Mouse (Mus musculus): ENCODE measurements around the gene Abcc10. TPM values are rescaled to one million over a fixed set of nuclear protein-coding genes. Genes with fewer than 3 reads are reported as not detected.

Gene Abcc10
- polyA plus RNA-seq (2015; fragmentation: Nextera tagmentation; extraction: Ambion mirVana), result 9.1 and 9.6 TPM in 2 replicates

DNA sequence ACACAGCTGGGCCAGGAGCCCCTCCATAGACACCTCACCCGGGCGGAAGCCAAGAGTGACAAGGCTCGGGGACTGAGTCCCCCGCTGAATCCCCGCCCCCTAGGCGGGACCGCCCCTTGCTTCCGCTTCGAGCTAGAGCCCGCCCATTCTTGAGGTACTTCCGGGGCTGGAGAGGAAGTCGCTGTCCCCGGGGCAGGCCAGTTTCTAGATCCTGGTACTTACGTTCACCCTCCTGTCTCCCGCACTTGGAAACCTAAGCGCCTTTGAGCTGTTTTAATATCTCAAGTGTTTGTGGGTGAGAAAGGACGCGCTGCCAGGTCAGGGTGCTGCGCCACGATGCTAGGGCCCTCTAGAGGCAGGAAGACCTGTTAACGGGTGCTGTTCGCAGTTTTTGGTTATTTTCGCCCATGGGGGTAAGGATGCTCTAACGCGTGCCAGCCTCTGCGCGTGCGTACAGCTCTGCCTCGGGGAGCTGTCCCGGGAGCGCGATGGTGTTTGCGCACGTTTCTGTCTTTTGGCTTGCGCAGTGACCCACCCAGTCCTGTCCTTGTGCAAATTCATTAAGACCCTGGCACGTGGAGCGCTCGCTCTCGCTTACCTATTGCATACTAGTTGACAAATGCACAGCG, at the start of gene Abcc10:
Gene Abcc10, minus strand, starts transcription at position 447 of the 629 bp plus-strand sequence.
- H3K9me3 ChIP-seq, result no peaks in the 10 kb centered on the region
- WGBS, result under 1% methylated on average over 40 of the region's 40 CpGs

DNA sequence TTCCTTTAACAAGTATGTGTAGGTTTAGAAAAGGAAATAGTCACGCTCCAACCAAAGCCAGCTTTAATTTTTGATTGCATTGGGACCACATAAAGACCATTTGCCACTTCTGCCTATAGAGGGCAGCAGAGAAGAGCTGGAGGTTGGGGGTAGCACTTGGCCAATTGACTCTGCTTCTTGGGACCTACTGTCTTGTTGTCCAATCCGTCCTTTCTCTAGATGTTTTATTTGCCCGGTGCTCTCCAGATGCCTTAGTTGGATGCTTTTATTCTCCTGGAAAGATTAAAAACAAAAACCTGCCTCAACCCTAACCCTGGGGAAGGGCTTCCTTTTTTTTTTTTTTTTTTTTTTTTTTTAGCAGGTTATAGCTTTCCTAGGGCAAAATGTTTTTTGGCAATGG, 43.6 kb upstream of the Abcc10 start:
- no peaks in the 10 kb centered on the region for H3K36me3 ChIP-seq
- H3K4me3 ChIP-seq, result no peak overlapping the region
- H3K27me3 ChIP-seq, result no peaks in the 10 kb centered on the region
- no peak overlapping the region for H3K4me2 ChIP-seq
- no peak overlapping the region for H3K27ac ChIP-seq (replicated peaks)
- no peak for ATAC-seq (ENCODE audit: low FRiP score, low read depth)
- no peaks in the 10 kb centered on the region for H3K9me3 ChIP-seq
- 80% methylated on average over 3 of the region's 3 CpGs for WGBS
- no peaks in the 10 kb centered on the region for H3K4me1 ChIP-seq (replicated peaks)
- H3K9ac ChIP-seq, result no peak overlapping the region

More for the DNA sequence above, at the start of gene Abcc10:
- ATAC-seq (ENCODE audit: low FRiP score, low read depth), result peak; percentile 99
- Histone ChIP-seq H3K36me3 (peaks cover 8% of the 10 kb centered on the region; the same call in 1 of the 2 replicates), H3K4me2 (peak within 1 kb of the TSS; percentile 82), H3K9ac (peak within 1 kb of the TSS; percentile 83), H3K4me3 (peak within 1 kb of the TSS; percentile 74), H3K27ac (replicated peaks) (peak within 1 kb of the TSS; percentile 95), H3K4me1 (replicated peaks) (peaks cover 13% of the 10 kb centered on the region), H3K27me3 (no peaks in the 10 kb centered on the region)

DNA sequence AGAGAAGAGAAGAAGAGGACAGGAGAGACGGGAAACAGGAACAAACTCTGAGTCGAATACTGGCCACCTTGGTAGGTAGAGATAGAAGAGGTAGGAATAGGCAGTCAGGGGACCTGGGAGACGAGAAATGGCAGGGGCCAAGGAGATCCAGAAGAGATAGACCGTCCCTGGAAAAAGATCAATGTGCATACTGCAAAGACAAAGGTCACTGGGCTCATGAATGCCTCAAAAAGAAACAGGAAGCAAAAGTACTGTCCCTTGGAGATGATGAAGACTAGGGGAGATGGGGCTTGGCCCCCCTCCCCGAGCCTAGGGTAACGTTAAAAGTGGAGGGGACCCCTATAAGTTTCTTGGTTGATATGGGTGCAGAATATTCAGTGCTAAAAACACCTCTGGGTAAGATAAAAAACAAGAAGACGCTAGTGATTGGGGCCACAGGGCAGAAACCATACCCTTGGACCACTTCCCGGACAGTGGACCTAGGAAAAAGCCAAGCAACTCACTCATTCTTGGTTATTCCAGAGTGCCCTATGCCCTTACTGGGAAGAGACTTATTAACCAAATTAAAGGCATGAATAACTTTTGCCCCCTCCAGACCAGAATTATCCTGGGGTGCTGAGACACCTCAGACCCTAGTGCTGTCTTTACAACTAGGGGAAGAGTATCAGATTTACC, 23.0 kb upstream of the Abcc10 start:
- no peak overlapping the region for H3K27ac ChIP-seq (replicated peaks)
- no peak overlapping the region for H3K4me3 ChIP-seq
- H3K4me1 ChIP-seq (replicated peaks), result no peaks in the 10 kb centered on the region
- H3K9me3 ChIP-seq, result no peaks in the 10 kb centered on the region
- no peak overlapping the region for H3K4me2 ChIP-seq
- no peak for ATAC-seq (ENCODE audit: low FRiP score, low read depth)
- no peak overlapping the region for H3K9ac ChIP-seq
- no peaks in the 10 kb centered on the region for H3K36me3 ChIP-seq
- WGBS, result 90% methylated on average over 8 of the region's 8 CpGs
- no peaks in the 10 kb centered on the region for H3K27me3 ChIP-seq

- Histone ChIP-seq H3K9me3 (no peaks in the 10 kb centered on the region), H3K36me3 (no peaks in the 10 kb centered on the region), H3K4me1 (replicated peaks) (no peaks in the 10 kb centered on the region), H3K4me3 (no peak overlapping the region), H3K27ac (replicated peaks) (no peak overlapping the region), H3K9ac (no peak overlapping the region), H3K4me2 (no peak overlapping the region), H3K27me3 (no peaks in the 10 kb centered on the region)
- ATAC-seq (ENCODE audit: low FRiP score, low read depth), result no peak
- WGBS, result 80% methylated on average over 7 of the region's 7 CpGs
Measured at GRCm38 (mm10) chr17:46341208-46341607, 13.1 kb upstream of the Abcc10 start.

- Histone ChIP-seq H3K9me3 (no peaks in the 10 kb centered on the region), H3K4me1 (replicated peaks) (no peaks in the 10 kb centered on the region), H3K36me3 (no peaks in the 10 kb centered on the region), H3K9ac (no peak overlapping the region), H3K27ac (replicated peaks) (no peak overlapping the region), H3K4me3 (no peak overlapping the region), H3K4me2 (no peak overlapping the region), H3K27me3 (no peaks in the 10 kb centered on the region)
- ATAC-seq (ENCODE audit: low FRiP score, low read depth), result no peak
- WGBS, result 21% methylated on average over 5 of the region's 5 CpGs
Measured at GRCm38 (mm10) chr17:46336475-46336874, 8.3 kb upstream of the Abcc10 start.

- Histone ChIP-seq H3K9ac (0 out of 2 replicates have a peak overlapping the region, but pooled peaks have one; percentile 7), H3K4me1 (replicated peaks) (peaks cover 13% of the 10 kb centered on the region), H3K4me2 (peak overlapping the region; percentile 82), H3K4me3 (peak overlapping the region; percentile 74), H3K27ac (replicated peaks) (peak overlapping the region; percentile 95), H3K9me3 (no peaks in the 10 kb centered on the region), H3K27me3 (no peaks in the 10 kb centered on the region), H3K36me3 (peaks cover under 1% of the 10 kb centered on the region; the same call in 1 of the 2 replicates)
- no peak for ATAC-seq (ENCODE audit: low FRiP score, low read depth)
- WGBS, result 73% methylated on average over 6 of the region's 6 CpGs
Measured at GRCm38 (mm10) chr17:46328723-46329122, 571 bp upstream of the Abcc10 start.

DNA sequence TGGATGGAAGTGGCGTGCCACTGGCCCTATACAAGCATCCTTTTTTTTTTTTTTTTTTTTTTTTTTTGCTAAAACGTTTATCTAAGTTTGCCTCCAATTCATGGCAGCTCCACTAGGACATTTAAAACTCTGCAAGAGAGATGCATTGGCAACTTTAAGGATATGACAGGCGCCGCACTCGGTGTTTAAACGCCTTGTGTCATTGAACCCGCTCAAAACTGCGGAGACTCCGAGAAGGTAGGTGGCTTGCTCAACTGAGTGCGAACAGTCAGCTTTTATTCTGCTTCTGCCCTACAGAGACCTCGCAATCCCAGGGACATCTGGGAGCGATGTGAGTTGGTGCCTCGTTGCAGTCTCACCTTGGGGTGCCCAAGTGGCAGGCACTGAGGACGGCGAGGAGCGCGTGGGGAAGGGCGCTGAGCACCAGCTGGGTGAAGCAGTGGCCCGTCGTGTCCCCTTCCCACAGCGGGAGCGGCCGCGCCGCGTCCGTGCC, 693 bp downstream of the Abcc10 start:
- Histone ChIP-seq H3K4me3 (peak overlapping the region; percentile 74), H3K4me2 (peak overlapping the region; percentile 82), H3K9ac (peak overlapping the region; percentile 83), H3K27ac (replicated peaks) (peak overlapping the region; percentile 95), H3K27me3 (no peaks in the 10 kb centered on the region), H3K9me3 (no peaks in the 10 kb centered on the region), H3K4me1 (replicated peaks) (peaks cover 13% of the 10 kb centered on the region), H3K36me3 (peaks cover 9% of the 10 kb centered on the region; the same call in 1 of the 2 replicates)
- WGBS, result 4% methylated on average over 27 of the region's 27 CpGs
- no peak for ATAC-seq (ENCODE audit: low FRiP score, low read depth)

GRCm38 (mm10) chr17:46322046-46322823, 5.9 kb downstream of the Abcc10 start:
- H3K4me2 ChIP-seq, result no peak overlapping the region
- no peak overlapping the region for H3K27ac ChIP-seq (replicated peaks)
- peaks cover 6% of the 10 kb centered on the region for H3K4me1 ChIP-seq (replicated peaks)
- WGBS, result 93% methylated on average over 14 of the region's 14 CpGs
- H3K4me3 ChIP-seq, result no peak overlapping the region
- no peaks in the 10 kb centered on the region for H3K9me3 ChIP-seq
- peaks cover 14% of the 10 kb centered on the region; the same call in 1 of the 2 replicates for H3K36me3 ChIP-seq
- H3K9ac ChIP-seq, result no peak overlapping the region
- no peaks in the 10 kb centered on the region for H3K27me3 ChIP-seq
- ATAC-seq (ENCODE audit: low FRiP score, low read depth), result no peak

- Histone ChIP-seq H3K4me1 (replicated peaks) (no peaks in the 10 kb centered on the region), H3K27me3 (no peaks in the 10 kb centered on the region), H3K4me2 (no peak overlapping the region), H3K4me3 (no peak overlapping the region), H3K9me3 (no peaks in the 10 kb centered on the region), H3K27ac (replicated peaks) (no peak overlapping the region), H3K36me3 (peaks cover 14% of the 10 kb centered on the region; the same call in 1 of the 2 replicates), H3K9ac (no peak overlapping the region)
- ATAC-seq (ENCODE audit: low FRiP score, low read depth), result no peak
- 81% methylated on average over 6 of the region's 6 CpGs for WGBS
Measured at GRCm38 (mm10) chr17:46320492-46320891, 7.7 kb downstream of the Abcc10 start.

DNA sequence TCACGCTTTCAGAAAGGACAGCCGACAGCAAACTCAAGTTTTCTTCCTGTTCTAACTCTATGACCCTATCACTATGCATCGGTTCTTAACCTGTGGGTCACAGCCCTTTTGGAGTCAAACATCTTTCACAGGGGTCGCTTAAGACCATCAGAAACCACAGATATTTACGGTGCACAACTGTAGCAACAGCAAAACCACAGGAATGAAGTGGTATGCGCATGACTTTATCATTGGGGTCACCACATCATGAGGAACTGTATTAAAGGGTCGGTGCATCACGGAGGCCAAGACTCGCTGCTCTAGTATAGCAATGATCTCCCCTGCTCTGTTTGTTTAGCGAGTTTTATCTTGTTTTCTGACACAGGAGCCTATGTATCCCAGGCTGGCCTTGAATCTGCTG, 12.3 kb downstream of the Abcc10 start:
- Histone ChIP-seq H3K27me3 (no peaks in the 10 kb centered on the region), H3K4me1 (replicated peaks) (no peaks in the 10 kb centered on the region), H3K9me3 (no peaks in the 10 kb centered on the region), H3K27ac (replicated peaks) (no peak overlapping the region), H3K4me3 (no peak overlapping the region), H3K9ac (no peak overlapping the region), H3K4me2 (no peak overlapping the region), H3K36me3 (no peaks in the 10 kb centered on the region)
- 91% methylated on average over 10 of the region's 10 CpGs for WGBS
- no peak for ATAC-seq (ENCODE audit: low FRiP score, low read depth)

DNA sequence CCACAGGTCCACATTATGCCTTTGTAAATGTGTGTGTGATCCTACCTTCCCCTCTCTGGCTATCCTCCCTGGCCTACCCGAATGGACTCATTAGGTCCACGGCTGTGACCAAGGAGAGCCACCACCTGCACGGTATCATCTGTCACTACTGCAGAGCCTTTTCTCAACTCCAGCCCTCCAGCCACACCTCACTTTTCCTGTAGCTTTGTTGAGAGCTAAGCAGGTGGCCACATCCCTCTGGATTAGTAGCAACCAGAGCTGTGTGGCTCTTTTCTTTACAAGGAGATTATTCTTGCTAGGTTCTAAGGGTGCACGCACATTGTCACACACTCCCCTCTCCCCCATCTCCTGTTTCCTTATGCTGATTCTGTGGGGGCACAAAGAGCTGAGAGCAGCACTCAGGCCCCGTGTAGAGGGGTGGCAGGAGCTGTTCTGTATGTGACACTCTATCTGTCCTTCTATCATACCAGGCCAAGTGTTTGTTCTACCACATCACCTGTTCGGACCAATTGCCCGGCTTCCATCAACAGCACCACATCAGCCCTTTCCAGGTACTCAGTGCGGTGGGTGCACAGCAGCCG, 14.9 kb downstream of the Abcc10 start:
- WGBS, result 89% methylated on average over 9 of the region's 9 CpGs
- H3K27me3 ChIP-seq, result no peaks in the 10 kb centered on the region
- no peaks in the 10 kb centered on the region for H3K36me3 ChIP-seq
- no peaks in the 10 kb centered on the region for H3K9me3 ChIP-seq
- H3K4me2 ChIP-seq, result no peak overlapping the region
- no peak overlapping the region for H3K9ac ChIP-seq
- H3K4me3 ChIP-seq, result no peak overlapping the region
- no peak overlapping the region for H3K27ac ChIP-seq (replicated peaks)
- no peak for ATAC-seq (ENCODE audit: low FRiP score, low read depth)
- H3K4me1 ChIP-seq (replicated peaks), result no peaks in the 10 kb centered on the region

All from hindbrain, embryonic 15.5 days (tissue).